Mouse (Mus musculus) G1E-ER4 (cell line): ENCODE results near the gene E2f1. TPM values are rescaled to one million over a fixed set of nuclear protein-coding genes. Genes with fewer than 3 reads are reported as not detected.

Source experiments
- GATA1 ChIP-seq: IDR thresholded peaks from one replicate; pipeline ENCODE4 v1.8.0; 2012; ENCODE audit warnings: low read length, inconsistent platforms
- polyA plus RNA-seq: library from polyadenylated mRNA; stranded (reverse); fragments of >175 nt; gene quantifications from 2 replicates; pipeline ENCODE4 v1.2.3, GENCODE M21; 2012

The E2f1 gene
- polyA plus RNA-seq, 1 experiment = 90.7 TPM

- TF ChIP-seq GATA1 = no peak
Measured at GRCm38 (mm10) chr2:154546711-154547110, 23.0 kb downstream of the E2f1 start, which contains the start of gene 1700003F12Rik. 1700003F12Rik (plus strand) TSS chr2:154547085.

- no peak for TF ChIP-seq GATA1
Measured at GRCm38 (mm10) chr2:154543567-154544347, 25.9 kb downstream of the E2f1 start.

- no peak for TF ChIP-seq GATA1
Measured at GRCm38 (mm10) chr2:154541630-154542029, 28.1 kb downstream of the E2f1 start.

- TF ChIP-seq GATA1 = no peak
Measured at GRCm38 (mm10) chr2:154539720-154540119, 30.0 kb downstream of the E2f1 start.

GRCm38 (mm10) chr2:154538710-154539109 is 31.0 kb downstream of the E2f1 start:
- no peak for TF ChIP-seq GATA1

GRCm38 (mm10) chr2:154538310-154538709 is 31.4 kb downstream of the E2f1 start:
- TF ChIP-seq GATA1 = no peak

- TF ChIP-seq GATA1 = no peak
Measured at GRCm38 (mm10) chr2:154534704-154535270, 34.9 kb downstream of the E2f1 start.

- TF ChIP-seq GATA1 = no peak
Measured at GRCm38 (mm10) chr2:154532888-154533287, 36.8 kb downstream of the E2f1 start.

- TF ChIP-seq GATA1 = no peak
Measured at GRCm38 (mm10) chr2:154526531-154526930, 43.2 kb downstream of the E2f1 start.

GRCm38 (mm10) chr2:154525285-154525684 is 44.4 kb downstream of the E2f1 start:
- no peak for TF ChIP-seq GATA1

GRCm38 (mm10) chr2:154522334-154522733 is 47.4 kb downstream of the E2f1 start:
- TF ChIP-seq GATA1 = no peak

GRCm38 (mm10) chr2:154521449-154521848 is 48.2 kb downstream of the E2f1 start:
- no peak for TF ChIP-seq GATA1

- no peak for TF ChIP-seq GATA1
Measured at GRCm38 (mm10) chr2:154517424-154517823, 52.3 kb downstream of the E2f1 start.

- no peak for TF ChIP-seq GATA1
Measured at GRCm38 (mm10) chr2:154516944-154517343, 52.7 kb downstream of the E2f1 start.

GRCm38 (mm10) chr2:154510141-154510540 is 59.6 kb downstream of the E2f1 start:
- TF ChIP-seq GATA1 = no peak

Other genes starting within 250 kb of the E2f1 start
- 0.73 and 1.9 TPM in 2 replicates for gene Cdk5rap1, start 196.9 kb downstream of the E2f1 start, polyA plus RNA-seq
- not detected in 2 replicates for gene Snta1, start 161.8 kb downstream of the E2f1 start, polyA plus RNA-seq
- 8.8 and 12.1 TPM in 2 replicates for gene Cbfa2t2, start 133.4 kb downstream of the E2f1 start, polyA plus RNA-seq
- 0.27 TPM in 1 of 2 replicates, not detected in the other for gene 1700003F12Rik, start 22.8 kb downstream of the E2f1 start, polyA plus RNA-seq
- gene Actl10, start 18.1 kb downstream of the E2f1 start, polyA plus RNA-seq = 0.06 TPM in 1 of 2 replicates, not detected in the other
- 4.0 and 5.2 TPM in 2 replicates for gene Necab3, start 11.0 kb downstream of the E2f1 start, polyA plus RNA-seq
- gene Pxmp4, start 33.8 kb upstream of the E2f1 start, polyA plus RNA-seq = 7.7 and 9.0 TPM in 2 replicates
- 8.9 and 10.5 TPM in 2 replicates for gene Zfp341, start 43.4 kb upstream of the E2f1 start, polyA plus RNA-seq
- gene 4930519P11Rik, start 43.5 kb upstream of the E2f1 start, polyA plus RNA-seq = 1.0 and 1.7 TPM in 2 replicates
- gene Chmp4b, start 81.8 kb upstream of the E2f1 start, polyA plus RNA-seq = 127 and 144 TPM in 2 replicates
- not detected in 2 replicates for gene Gm14214, start 200.1 kb upstream of the E2f1 start, polyA plus RNA-seq
- gene Raly, start 221.2 kb upstream of the E2f1 start, polyA plus RNA-seq = 628 and 845 TPM in 2 replicates
- 0.37 and 0.70 TPM in 2 replicates for gene a, start 221.5 kb upstream of the E2f1 start, polyA plus RNA-seq